Mouse (Mus musculus): ENCODE measurements around the gene Krtap9-3. TPM values are rescaled to one million over a fixed set of nuclear protein-coding genes. Genes with fewer than 3 reads are reported as not detected.
"Not testable (repeated sequence)": the region's sequence is repeated elsewhere in the genome, so short reads cannot be mapped to it uniquely, and the experiment has no call there.

Krtap9-3 gene
- polyA plus RNA-seq, 1 experiment from 2014 or later: not detected

DNA sequence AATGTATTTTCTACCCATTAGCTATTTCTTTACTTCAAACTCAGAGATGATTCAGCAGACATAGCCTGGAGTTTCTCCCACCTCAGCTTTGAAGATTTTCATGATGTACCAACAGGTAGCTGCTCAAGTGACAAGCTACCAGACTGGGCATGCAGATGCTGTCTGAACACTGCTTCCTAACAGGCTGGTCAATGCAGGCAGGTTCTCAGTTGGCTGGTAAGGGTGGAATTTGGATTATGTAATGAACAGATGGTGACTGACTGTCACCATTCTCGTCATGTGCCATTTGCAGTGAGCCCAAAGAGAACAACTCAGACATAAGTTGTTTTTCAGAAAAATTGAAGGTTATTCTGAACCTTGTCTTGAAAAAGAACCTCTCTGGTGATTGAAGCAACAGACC is 11.2 kb upstream of the Krtap9-3 start:
- Histone ChIP-seq H3K4me1 (no peaks in the 10 kb centered on the region), H3K9ac (no peak overlapping the region), H3K27me3 (no peaks in the 10 kb centered on the region), H3K4me3 (replicated peaks) (no peak overlapping the region), H3K4me2 (no peak overlapping the region), H3K36me3 (replicated peaks) (no peaks in the 10 kb centered on the region), H3K27ac (no peak overlapping the region), H3K9me3 (no peaks in the 10 kb centered on the region)
- no peak for ATAC-seq (ENCODE audit: low FRiP score)
- WGBS: 76% methylated on average over 1 of the region's 1 CpGs

GRCm38 (mm10) chr11:99603208-99603607 is 5.3 kb upstream of the Krtap9-3 start, which contains the start of gene Gm11938:
Gm11938 (minus strand) TSS chr11:99603308.
- not testable (repeated sequence) for ATAC-seq (ENCODE audit: low FRiP score); H3K4me1 ChIP-seq; H3K9ac ChIP-seq; H3K9me3 ChIP-seq; H3K27ac ChIP-seq; H3K27me3 ChIP-seq; H3K4me3 ChIP-seq (replicated peaks); H3K4me2 ChIP-seq; H3K36me3 ChIP-seq (replicated peaks)
- WGBS: 90% methylated on average over 1 of the region's 1 CpGs

DNA sequence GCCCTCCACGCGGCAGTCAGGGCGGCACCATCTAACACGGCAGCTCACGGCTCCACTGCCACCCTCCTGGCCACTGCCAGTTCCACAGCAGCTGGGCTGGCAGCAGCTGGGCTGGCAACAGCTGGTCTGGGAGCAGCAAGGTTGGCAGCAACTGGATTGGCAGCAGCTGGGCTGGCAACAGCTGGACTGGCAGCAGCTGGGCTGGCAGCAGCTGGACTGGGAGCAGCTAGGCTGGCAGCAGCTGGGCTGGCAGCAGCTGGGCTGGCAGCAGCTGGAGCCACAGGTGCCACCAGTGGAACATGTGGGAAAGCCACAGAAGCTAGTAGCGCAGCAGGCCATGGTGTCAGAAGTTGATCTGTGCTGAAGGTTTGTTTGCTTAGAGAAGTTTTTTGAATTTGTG is 6.9 kb downstream of the Krtap9-3 start, which contains the start of gene Krtap1-3:
Krtap1-3 (minus strand) TSS at position 359 of the 400 bp plus-strand sequence.
- no peak within 1 kb of the TSS for H3K27ac ChIP-seq

DNA sequence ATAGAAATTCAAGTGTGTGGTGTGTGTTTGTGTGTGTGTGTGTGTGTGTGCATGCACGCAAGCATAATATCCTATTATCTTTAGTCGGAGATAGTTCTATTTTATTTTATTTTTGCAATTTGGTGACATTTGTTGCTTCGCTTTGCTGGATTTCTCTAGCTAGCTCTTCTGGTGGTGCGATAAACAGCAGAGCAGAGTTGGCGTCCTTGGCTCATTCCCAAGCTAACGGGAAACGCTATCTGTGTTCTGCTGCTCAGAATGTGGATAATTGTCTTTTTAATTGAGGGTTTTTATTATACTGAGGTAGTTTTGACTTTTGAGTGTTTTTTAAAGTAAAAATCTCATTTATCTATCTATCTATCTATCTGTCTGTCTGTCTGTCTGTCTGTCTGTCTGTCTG is 12.8 kb downstream of the Krtap9-3 start:
- no peak overlapping the region for H3K27ac ChIP-seq

More for the DNA sequence above, 6.9 kb downstream of the Krtap9-3 start, which contains the start of gene Krtap1-3:
- no peak within 1 kb of the TSS for H3K4me3 ChIP-seq (replicated peaks)
- no peak for ATAC-seq (ENCODE audit: low FRiP score)
- no peaks in the 10 kb centered on the region for H3K27me3 ChIP-seq
- H3K9me3 ChIP-seq: no peaks in the 10 kb centered on the region
- 83% methylated on average over 6 of the region's 6 CpGs for WGBS
- no peaks in the 10 kb centered on the region for H3K4me1 ChIP-seq
- no peak within 1 kb of the TSS for H3K9ac ChIP-seq
- H3K4me2 ChIP-seq: no peak within 1 kb of the TSS
- no peaks in the 10 kb centered on the region for H3K36me3 ChIP-seq (replicated peaks)

GRCm38 (mm10) chr11:99583245-99583704 is 14.6 kb downstream of the Krtap9-3 start, which contains the start of gene Krtap1-4:
Krtap1-4 (minus strand) TSS chr11:99583654.
- no peaks in the 10 kb centered on the region for H3K36me3 ChIP-seq (replicated peaks)
- WGBS: 85% methylated on average over 5 of the region's 5 CpGs
- no peak within 1 kb of the TSS for H3K4me2 ChIP-seq
- no peaks in the 10 kb centered on the region for H3K9me3 ChIP-seq
- H3K4me1 ChIP-seq: no peaks in the 10 kb centered on the region
- no peak within 1 kb of the TSS for H3K27ac ChIP-seq
- no peaks in the 10 kb centered on the region; the same call in 1 of the 2 replicates for H3K27me3 ChIP-seq
- no peak within 1 kb of the TSS for H3K4me3 ChIP-seq (replicated peaks)
- no peak within 1 kb of the TSS for H3K9ac ChIP-seq
- no peak for ATAC-seq (ENCODE audit: low FRiP score)

More for the DNA sequence above, 12.8 kb downstream of the Krtap9-3 start:
- WGBS: 95% methylated on average over 7 of the region's 7 CpGs
- no peak overlapping the region for H3K4me2 ChIP-seq
- no peaks in the 10 kb centered on the region; the same call in 1 of the 2 replicates for H3K27me3 ChIP-seq
- H3K9ac ChIP-seq: no peak overlapping the region
- no peaks in the 10 kb centered on the region for H3K4me1 ChIP-seq
- ATAC-seq (ENCODE audit: low FRiP score): no peak
- H3K4me3 ChIP-seq (replicated peaks): no peak overlapping the region
- H3K9me3 ChIP-seq: no peaks in the 10 kb centered on the region
- no peaks in the 10 kb centered on the region for H3K36me3 ChIP-seq (replicated peaks)

GRCm38 (mm10) chr11:99581564-99581963 is 16.3 kb downstream of the Krtap9-3 start:
- H3K36me3 ChIP-seq (replicated peaks): no peaks in the 10 kb centered on the region
- H3K4me3 ChIP-seq (replicated peaks): no peak overlapping the region
- ATAC-seq (ENCODE audit: low FRiP score): no peak
- no peak overlapping the region for H3K9ac ChIP-seq
- H3K27ac ChIP-seq: no peak overlapping the region
- H3K4me1 ChIP-seq: no peaks in the 10 kb centered on the region
- no peaks in the 10 kb centered on the region for H3K9me3 ChIP-seq
- no peaks in the 10 kb centered on the region; the same call in 1 of the 2 replicates for H3K27me3 ChIP-seq
- H3K4me2 ChIP-seq: no peak overlapping the region
- 79% methylated on average over 6 of the region's 6 CpGs for WGBS

DNA sequence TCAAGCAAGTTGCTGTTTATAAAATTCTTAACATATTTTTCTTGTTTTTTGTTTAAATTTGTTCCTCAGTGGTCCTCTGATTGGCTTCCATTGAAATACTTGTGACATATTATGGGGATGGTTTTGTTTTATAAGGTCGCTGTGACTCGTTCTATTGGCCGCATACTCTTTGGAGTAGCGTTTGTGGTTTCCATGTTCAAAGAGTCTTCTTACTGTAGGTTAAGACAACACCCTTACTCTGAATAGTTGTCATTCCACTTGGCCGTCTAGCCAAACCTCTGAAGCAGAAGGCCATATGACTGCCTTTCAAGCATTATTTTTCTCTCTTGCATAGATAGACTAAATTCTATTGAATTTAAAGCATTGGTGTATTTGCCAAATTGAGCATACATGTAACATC is 16.9 kb downstream of the Krtap9-3 start:
- Histone ChIP-seq H3K4me1 (no peaks in the 10 kb centered on the region), H3K27ac (no peak overlapping the region), H3K9me3 (no peaks in the 10 kb centered on the region), H3K4me2 (no peak overlapping the region), H3K4me3 (replicated peaks) (no peak overlapping the region), H3K27me3 (no peaks in the 10 kb centered on the region; the same call in 1 of the 2 replicates), H3K36me3 (replicated peaks) (no peaks in the 10 kb centered on the region), H3K9ac (no peak overlapping the region)
- ATAC-seq (ENCODE audit: low FRiP score): no peak
- 93% methylated on average over 5 of the region's 5 CpGs for WGBS

DNA sequence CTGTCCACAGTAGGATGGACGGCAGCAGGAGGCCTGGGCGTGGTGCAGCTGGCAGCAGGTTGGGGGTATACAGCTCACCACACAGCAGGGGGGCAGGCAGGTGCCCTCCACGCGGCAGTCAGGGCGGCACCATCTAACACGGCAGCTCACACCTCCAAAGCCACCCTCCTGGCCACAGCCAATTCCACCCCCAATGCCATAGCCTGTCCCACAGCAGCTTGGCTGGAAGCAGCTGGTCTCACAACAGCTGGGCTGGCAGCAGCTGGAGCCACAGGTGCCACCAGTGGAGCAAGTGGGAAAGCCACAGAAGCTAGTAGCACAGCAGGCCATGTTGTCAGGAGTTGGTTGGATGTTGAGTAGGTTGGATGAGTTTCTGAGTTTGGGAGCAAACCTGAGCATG is 17.3 kb downstream of the Krtap9-3 start, which contains the start of gene Krtap1-5:
Krtap1-5 (minus strand) TSS at position 381 of the 400 bp plus-strand sequence.
- no peak for ATAC-seq (ENCODE audit: low FRiP score)
- Histone ChIP-seq H3K27ac (no peak within 1 kb of the TSS), H3K36me3 (replicated peaks) (no peaks in the 10 kb centered on the region), H3K9me3 (no peaks in the 10 kb centered on the region), H3K4me1 (no peaks in the 10 kb centered on the region), H3K27me3 (no peaks in the 10 kb centered on the region; the same call in 1 of the 2 replicates), H3K4me3 (replicated peaks) (no peak within 1 kb of the TSS), H3K4me2 (no peak within 1 kb of the TSS), H3K9ac (no peak within 1 kb of the TSS)
- 87% methylated on average over 6 of the region's 6 CpGs for WGBS

DNA sequence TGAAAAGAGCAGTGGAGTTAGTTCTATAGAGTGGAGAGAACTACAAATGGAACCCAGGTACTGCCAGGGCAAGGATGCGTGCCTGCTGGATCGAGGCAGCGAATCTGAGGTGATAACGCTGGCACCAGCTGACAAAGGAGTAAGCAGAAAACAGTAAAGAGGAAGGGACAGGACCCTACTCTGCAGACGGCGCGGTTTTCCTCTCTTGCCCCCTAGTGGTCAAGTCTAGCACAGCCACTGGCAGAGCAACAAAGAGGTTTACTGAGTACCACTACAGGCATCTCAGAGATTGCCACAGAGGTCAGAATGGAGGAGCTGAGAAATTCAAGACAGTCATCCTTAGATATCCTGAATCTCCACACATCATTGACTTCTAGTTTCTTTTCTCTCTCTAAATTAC is 23.8 kb downstream of the Krtap9-3 start:
- Histone ChIP-seq H3K27ac (no peak overlapping the region), H3K4me3 (replicated peaks) (no peak overlapping the region)

DNA sequence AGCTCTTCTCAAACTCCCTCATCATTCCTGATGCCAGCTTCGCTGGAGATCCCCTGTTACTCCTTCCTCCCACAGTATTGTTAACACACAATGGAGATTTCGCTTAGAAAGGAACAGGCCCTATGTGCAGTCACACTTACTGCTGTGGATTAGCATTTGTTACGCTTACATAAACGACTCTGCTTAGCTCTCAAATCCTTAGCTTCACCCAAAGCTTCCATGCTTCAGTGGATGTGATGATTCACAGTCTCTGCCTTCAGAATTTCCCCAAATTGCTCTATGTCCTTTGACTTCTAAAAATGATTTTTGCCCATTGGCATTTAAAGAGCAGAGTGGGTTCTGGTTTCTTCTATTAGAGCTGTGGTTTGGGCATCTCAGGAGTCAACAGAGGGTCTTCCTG is 24.7 kb downstream of the Krtap9-3 start:
- Histone ChIP-seq H3K27me3 (no peaks in the 10 kb centered on the region), H3K4me2 (no peak overlapping the region), H3K36me3 (replicated peaks) (no peaks in the 10 kb centered on the region), H3K4me1 (no peaks in the 10 kb centered on the region), H3K9ac (no peak overlapping the region), H3K9me3 (no peaks in the 10 kb centered on the region), H3K27ac (no peak overlapping the region), H3K4me3 (replicated peaks) (no peak overlapping the region)
- ATAC-seq (ENCODE audit: low FRiP score): no peak
- 19% methylated on average over 4 of the region's 4 CpGs for WGBS

More for the DNA sequence above, 23.8 kb downstream of the Krtap9-3 start:
- H3K27me3 ChIP-seq: no peaks in the 10 kb centered on the region
- H3K9ac ChIP-seq: no peak overlapping the region
- H3K36me3 ChIP-seq (replicated peaks): no peaks in the 10 kb centered on the region
- peak overlapping the region; percentile 45 for H3K4me2 ChIP-seq
- H3K9me3 ChIP-seq: no peaks in the 10 kb centered on the region
- ATAC-seq (ENCODE audit: low FRiP score): peak; percentile 81; the same call in 1 of the 2 replicates
- whole genome bisulfite sequencing: 0% methylated on average over 7 of the region's 7 CpGs
- H3K4me1 ChIP-seq: no peaks in the 10 kb centered on the region

GRCm38 (mm10) chr11:99566530-99566929 is 31.4 kb downstream of the Krtap9-3 start, which contains the start of gene Krtap3-1:
Krtap3-1 (minus strand) TSS chr11:99566630.
- no peak for ATAC-seq (ENCODE audit: low FRiP score)
- no peaks in the 10 kb centered on the region for H3K36me3 ChIP-seq (replicated peaks)
- no peaks in the 10 kb centered on the region for H3K27me3 ChIP-seq
- no peak within 1 kb of the TSS for H3K27ac ChIP-seq
- H3K9me3 ChIP-seq: no peaks in the 10 kb centered on the region
- no peak within 1 kb of the TSS for H3K9ac ChIP-seq
- no peaks in the 10 kb centered on the region for H3K4me1 ChIP-seq
- no peak within 1 kb of the TSS for H3K4me3 ChIP-seq (replicated peaks)
- 87% methylated on average over 7 of the region's 7 CpGs for WGBS
- H3K4me2 ChIP-seq: no peak within 1 kb of the TSS

DNA sequence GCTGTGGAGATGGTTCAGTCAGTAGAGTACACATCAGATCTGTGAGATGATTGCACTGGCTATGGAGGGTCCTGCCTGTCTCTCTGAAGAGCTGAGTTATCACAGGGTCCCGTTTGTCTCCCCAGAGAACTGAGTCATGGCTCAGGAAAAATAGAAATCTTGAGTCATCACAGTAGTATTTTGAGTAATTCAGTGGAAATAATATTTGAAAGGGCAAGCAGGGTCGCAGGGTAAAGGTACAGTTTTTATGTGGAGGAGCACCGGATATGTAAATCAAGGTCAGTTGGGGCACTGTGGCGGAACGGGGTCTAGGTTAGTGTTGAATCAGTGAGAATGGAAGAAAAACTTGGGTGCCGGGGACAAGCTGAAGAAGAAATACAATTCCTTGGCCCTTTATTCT is 35.3 kb downstream of the Krtap9-3 start:
- H3K4me1 ChIP-seq: no peaks in the 10 kb centered on the region
- H3K27ac ChIP-seq: no peak overlapping the region
- no peaks in the 10 kb centered on the region for H3K36me3 ChIP-seq (replicated peaks)
- H3K4me3 ChIP-seq (replicated peaks): no peak overlapping the region
- H3K9ac ChIP-seq: no peak overlapping the region
- WGBS: 82% methylated on average over 6 of the region's 6 CpGs
- no peak overlapping the region for H3K4me2 ChIP-seq
- ATAC-seq (ENCODE audit: low FRiP score): no peak
- no peaks in the 10 kb centered on the region for H3K9me3 ChIP-seq
- H3K27me3 ChIP-seq: no peaks in the 10 kb centered on the region

GRCm38 (mm10) chr11:99559366-99559765 is 38.5 kb downstream of the Krtap9-3 start, which contains the start of gene Gm11939:
Gm11939 (minus strand) TSS chr11:99559466.
- H3K4me1 ChIP-seq: no peaks in the 10 kb centered on the region
- no peaks in the 10 kb centered on the region for H3K27me3 ChIP-seq
- no peak for ATAC-seq (ENCODE audit: low FRiP score)
- 92% methylated on average over 9 of the region's 9 CpGs for WGBS
- H3K4me3 ChIP-seq (replicated peaks): no peak within 1 kb of the TSS
- H3K27ac ChIP-seq: no peak within 1 kb of the TSS
- H3K9ac ChIP-seq: no peak within 1 kb of the TSS
- no peak within 1 kb of the TSS for H3K4me2 ChIP-seq
- H3K36me3 ChIP-seq (replicated peaks): no peaks in the 10 kb centered on the region
- no peaks in the 10 kb centered on the region for H3K9me3 ChIP-seq
